Mouse (Mus musculus) hindlimb bud, embryonic 11.5 days (tissue): Measurements from ENCODE around the gene Mast3.

ENCODE experiments used
- DNase-seq: peaks from one replicate; pipeline ENCODE4 v3.0.0-alpha.2; 2012; ENCODE audit warnings: low read depth, low spot score; ENCODE audit errors: extremely low spot score

The Mast3 gene

GRCm38 (mm10) chr8:70804481-70805206 is at the start of gene Mast3:
TSS of gene Mast3 (minus strand) at chr8:70805054.
- DNase-seq: no peak

DNA sequence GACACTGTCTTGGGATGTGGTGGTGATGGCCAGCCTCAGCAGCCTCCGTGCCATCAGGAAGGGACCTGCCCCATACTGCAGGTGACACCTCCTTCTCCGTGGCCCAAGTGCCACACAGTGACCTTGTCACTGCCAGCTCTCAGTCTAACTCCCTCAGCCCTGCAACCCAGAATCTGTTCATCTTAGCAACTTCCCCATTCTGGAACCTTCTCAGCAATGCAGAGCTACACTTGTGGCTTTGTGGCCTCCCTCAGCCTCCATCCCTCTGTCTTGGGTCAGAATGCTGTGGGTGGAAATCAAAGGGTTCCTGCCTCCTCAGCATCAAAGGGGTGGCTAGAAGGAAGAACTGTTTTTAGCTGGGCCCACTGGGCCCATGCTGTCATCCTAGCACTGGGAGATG is 49.0 kb upstream of the Mast3 start:
- no peak for DNase-seq

GRCm38 (mm10) chr8:70852595-70853231 is 47.9 kb upstream of the Mast3 start:
- DNase-seq: no peak

DNA sequence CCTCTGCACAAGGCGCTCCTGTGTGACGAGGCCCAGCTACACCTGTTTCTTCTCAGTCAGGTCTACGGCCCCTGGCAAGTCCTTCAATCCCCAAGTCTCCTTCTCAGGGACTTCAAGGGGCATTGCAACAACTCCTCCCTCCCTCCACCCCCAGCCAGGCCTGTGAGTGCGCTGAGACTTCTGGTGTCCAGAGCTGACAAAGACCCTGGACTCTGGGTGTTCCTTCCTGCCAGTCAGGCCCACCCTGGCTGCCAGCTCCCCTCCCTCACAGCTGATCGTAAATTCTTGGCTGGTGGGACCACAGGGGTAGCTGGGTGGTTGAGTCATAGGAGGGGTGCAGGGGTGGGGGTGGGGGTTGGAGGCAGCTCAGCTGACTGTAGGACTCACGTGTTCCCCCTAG is 47.0 kb upstream of the Mast3 start:
- no peak for DNase-seq

DNA sequence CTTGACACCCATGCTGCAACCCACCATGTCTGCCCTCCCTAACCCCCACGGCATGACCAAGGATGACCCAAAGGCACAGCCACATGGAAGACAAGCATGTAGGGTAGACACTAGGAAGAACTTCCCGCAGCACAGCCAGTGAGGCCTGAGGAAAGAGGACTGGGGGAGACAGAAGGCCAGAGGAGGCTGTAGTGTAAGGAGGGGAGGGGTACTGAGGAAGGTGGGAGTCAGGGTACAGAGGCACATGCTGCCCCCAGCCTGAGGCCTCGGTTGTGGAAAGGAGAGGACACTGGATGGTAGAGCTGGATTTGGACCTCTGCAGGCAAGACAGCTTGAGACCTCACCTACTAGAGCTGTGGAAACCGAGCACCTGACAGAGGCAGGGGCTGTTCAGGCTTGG is 46.1 kb upstream of the Mast3 start:
- no peak for DNase-seq

DNA sequence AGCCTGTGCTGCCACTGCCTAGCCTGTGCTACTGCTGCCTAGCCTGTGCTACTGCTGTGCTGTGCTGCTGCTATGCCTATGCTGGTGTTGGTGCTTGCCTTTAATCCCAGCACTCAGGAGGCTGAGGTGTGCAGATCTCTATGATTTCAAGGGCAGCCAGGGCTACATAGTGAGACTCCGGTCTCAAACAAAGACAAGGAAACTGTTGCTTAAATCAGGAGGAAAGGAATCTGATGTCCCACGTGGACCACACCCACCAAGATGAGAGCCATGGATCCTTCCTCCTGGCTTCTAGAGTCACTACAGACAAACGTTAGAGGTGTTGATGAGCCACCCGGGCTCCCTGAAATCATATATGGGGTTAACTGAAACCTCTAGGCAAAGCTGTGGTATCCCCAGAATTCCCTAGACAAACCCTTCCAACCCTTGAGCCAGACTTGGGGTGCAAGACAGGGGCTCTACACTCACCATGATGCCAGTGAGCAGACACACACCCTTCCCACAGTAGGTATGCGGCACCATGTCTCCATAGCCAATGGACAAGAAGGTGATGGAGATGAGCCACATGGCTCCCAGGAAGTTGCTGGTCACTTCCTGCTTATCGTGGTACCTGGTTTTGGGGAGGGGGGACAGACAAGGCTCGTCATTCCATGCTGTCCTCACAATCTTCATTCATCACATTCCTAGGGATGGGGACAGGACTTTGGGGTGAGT is 45.4 kb upstream of the Mast3 start:
- no peak for DNase-seq

- DNase-seq: no peak
These were observed 44.6 kb upstream of the Mast3 start for GRCm38 (mm10) chr8:70849333-70849990.

DNA sequence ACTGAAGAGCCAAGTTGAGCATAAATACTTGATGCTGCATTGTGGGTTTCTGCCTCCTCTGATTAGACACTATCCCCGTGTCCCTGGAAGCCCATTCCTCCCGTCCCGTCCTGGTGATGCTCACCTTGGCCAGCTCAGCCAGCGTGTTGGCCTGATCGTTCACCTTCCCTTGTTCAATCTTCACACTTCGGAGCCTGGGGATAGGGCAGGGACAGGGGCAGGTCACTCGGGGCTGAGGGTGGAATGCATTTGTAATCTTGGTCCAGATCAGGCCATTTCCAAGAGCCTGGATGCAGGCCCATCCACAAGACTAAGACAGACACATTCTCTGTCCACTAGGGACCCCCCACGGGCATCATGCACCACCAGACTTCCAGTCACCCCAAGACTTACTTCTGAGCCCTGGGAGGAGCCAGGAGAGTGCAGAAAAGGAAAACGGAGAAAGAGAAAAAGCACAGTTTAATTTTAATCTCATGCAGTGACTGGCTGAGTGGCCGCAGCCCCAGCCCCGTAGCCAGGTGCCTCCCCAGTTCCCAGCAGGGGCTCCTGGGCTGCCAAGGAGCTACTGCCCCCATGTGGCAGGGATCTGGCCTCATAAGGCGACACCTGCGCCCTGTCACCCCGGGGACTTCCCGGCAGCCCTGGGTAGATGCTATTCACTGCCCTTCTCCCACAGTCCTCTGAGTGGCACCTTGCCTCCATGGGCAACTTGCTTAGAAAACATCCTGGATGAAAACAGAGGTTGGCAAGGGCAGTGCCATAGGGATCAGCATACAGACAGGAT is 41.7 kb upstream of the Mast3 start:
- DNase-seq: no peak

- DNase-seq: no peak
These were observed 40.3 kb upstream of the Mast3 start for GRCm38 (mm10) chr8:70845108-70845507.

DNA sequence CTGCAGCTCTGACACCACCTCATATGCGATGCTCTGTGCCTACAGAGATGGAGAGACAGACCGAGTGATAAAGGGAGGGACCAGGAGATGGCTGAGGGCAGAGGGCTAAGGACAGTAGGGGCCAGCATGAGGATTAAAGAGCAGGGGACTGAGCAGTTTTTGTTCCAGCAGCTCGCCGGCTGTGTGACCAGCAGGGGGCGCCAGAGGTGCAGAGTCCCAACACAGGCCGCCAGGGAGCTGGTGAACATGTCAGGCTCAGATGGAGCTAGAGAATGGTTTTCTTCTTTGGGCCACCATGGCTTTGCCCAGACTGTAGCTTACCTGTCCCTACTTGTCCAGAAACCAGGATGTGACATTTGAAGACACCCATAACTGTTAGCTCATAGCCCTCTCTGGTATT is 39.7 kb upstream of the Mast3 start:
- no peak for DNase-seq

- DNase-seq: no peak
These were observed 39.1 kb upstream of the Mast3 start for GRCm38 (mm10) chr8:70843941-70844340.

GRCm38 (mm10) chr8:70843214-70843773 is 38.4 kb upstream of the Mast3 start:
- DNase-seq: no peak

DNA sequence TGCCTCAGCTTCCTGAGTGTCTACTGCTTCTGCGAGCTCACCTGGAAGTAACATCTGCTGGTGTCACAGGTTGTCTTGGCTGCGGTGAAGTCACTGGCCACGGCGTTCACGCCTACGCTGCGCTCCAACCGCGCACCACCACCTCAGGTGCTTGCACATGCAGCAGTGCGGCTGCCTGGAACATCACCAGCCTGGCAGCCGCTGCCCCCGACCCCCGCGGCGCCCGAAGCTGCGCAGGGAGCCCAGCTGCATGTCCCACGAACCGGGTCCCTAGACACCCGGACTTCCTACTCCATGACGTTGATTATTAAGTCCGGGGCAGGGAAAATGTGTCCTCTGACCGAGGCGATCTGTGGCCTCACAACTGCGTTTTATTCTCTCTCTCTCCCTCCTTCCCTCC is 37.6 kb upstream of the Mast3 start:
- no peak for DNase-seq

DNA sequence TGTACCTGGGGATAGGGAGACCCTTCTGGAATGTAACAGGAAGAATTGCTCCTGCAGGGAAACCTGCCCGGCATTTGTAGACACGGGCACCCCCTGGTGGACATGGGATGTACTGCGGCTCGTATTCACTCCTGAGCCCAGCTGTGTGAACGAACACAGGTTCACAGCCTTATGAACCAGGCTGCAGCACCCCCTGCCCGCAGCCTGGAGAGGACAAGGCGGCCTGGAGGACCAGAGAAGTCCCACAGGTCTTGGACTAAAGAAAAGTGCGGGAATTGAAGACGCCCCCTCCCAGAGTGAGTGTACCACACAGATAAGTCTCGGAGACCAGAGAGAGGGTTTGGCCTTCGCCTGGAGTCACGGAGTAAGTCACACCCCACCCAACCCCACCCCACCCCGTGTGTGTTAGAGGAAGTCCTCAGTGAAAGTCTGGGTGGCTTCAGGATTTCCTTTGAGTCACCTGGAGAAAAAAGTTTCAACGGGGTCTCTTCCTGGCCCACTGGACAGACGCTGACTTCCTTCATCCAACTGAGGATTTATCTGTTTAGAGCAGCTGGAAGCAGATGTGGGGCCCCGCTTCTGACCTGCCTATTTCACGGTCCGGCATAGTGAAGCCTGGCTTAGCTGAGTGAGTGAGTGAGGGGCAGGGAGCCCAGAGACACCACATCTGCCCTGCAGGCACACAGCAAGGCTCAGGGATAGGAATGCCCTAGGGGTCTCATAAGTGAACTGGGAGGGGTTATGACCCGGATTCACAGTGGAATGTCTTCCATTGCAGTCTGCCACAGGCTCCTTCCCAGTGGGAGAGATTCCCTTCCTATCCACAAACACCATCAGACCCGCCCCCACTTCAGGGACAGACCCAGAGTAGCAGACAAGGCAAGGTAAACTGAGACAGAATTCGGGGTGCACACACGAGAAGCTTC is 36.6 kb upstream of the Mast3 start:
- no peak for DNase-seq

- DNase-seq: no peak
These were observed 35.7 kb upstream of the Mast3 start for GRCm38 (mm10) chr8:70840590-70840989.

GRCm38 (mm10) chr8:70839408-70840351 is 34.8 kb upstream of the Mast3 start, which contains the start of gene Arrdc2:
TSS of gene Arrdc2 (minus strand) at chr8:70839720.
- DNase-seq: peak; percentile 98

DNA sequence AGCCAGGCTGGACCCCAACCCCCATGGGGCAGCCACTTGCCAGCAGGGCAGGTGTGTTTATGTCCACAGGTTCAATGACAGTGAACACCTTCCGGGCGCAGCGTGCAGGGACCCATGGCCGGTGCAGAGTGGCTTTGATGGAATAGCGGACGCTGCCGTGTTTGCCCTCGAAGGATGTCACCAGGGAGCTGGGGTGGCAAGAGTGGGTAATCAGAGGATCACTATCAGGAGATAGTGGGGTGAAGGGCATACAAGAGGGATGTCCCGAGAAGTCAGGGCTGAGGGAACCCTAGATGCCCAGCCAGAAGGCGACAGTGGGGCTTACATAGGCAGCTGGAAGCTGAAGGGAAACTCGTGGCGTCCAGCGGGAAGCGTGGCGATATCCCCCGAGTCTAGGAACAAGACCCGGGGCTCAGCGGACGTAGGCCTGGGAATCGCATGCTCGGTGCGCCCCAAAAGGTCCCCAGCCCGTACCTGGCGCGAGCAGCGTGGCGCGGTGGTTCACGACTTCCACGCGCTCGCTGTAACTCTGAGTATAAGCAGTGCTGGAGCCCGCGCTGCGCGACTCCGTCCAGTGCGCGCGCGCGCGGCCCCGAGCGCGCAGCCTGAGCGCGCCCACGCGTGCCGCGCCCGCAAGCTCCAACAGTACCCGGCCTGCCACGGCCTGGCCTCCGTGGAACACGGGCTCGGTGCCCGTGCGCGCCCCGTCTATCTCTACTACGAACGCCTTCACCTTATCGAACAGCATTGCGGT is 34.0 kb upstream of the Mast3 start:
- no peak for DNase-seq

- DNase-seq: no peak
These were observed 31.8 kb upstream of the Mast3 start for GRCm38 (mm10) chr8:70836666-70837065.
